Mouse (Mus musculus) bone marrow macrophage, adult 2 months (primary cell): ENCODE results near the gene Slc30a7.

Experiments
- CTCF ChIP-seq: IDR thresholded peaks from 2 replicates; pipeline ENCODE4 v1.5.1; 2012; ENCODE audit warnings: low read depth, mild to moderate bottlenecking, low read length, moderate library complexity
- POLR2A ChIP-seq: IDR thresholded peaks from 2 replicates; pipeline ENCODE4 v1.6.1; 2012; ENCODE audit warnings: mild to moderate bottlenecking, low read depth, low read length, borderline replicate concordance

- no peak for TF ChIP-seq POLR2A
- no peak for TF ChIP-seq CTCF
These were observed 23.1 kb upstream of the Slc30a7 start for GRCm38 (mm10) chr3:116030152-116030788.
